Mouse (Mus musculus): ENCODE data around the gene Lfng.

Gene Lfng

GRCm38 (mm10) chr5:140615321-140616109, 8.4 kb downstream of the Lfng start:
- no peak for DNase-seq (ENCODE audit: low read depth, low spot score)

- DNase-seq (ENCODE audit: low read depth, low spot score): no peak
These were observed 9.0 kb downstream of the Lfng start for GRCm38 (mm10) chr5:140616110-140616503.

GRCm38 (mm10) chr5:140616691-140617090, 9.6 kb downstream of the Lfng start:
- no peak for DNase-seq (ENCODE audit: low read depth, low spot score)

- no peak for DNase-seq (ENCODE audit: low read depth, low spot score)
These were observed 10.6 kb downstream of the Lfng start for GRCm38 (mm10) chr5:140617714-140618113.

GRCm38 (mm10) chr5:140619151-140619771, 12.1 kb downstream of the Lfng start:
- DNase-seq (ENCODE audit: low read depth, low spot score): peak; percentile 65

- DNase-seq (ENCODE audit: low read depth, low spot score): no peak
These were observed 13.0 kb downstream of the Lfng start for GRCm38 (mm10) chr5:140619895-140620736.

- DNase-seq (ENCODE audit: low read depth, low spot score): no peak
These were observed 14.0 kb downstream of the Lfng start for GRCm38 (mm10) chr5:140621092-140621491.

- DNase-seq (ENCODE audit: low read depth, low spot score): no peak
These were observed 14.4 kb downstream of the Lfng start for GRCm38 (mm10) chr5:140621517-140621916.

GRCm38 (mm10) chr5:140622978-140623670, 16.0 kb downstream of the Lfng start:
- DNase-seq (ENCODE audit: low read depth, low spot score): no peak

GRCm38 (mm10) chr5:140623791-140624190, 16.7 kb downstream of the Lfng start:
- no peak for DNase-seq (ENCODE audit: low read depth, low spot score)

GRCm38 (mm10) chr5:140624238-140624637, 17.1 kb downstream of the Lfng start:
- no peak for DNase-seq (ENCODE audit: low read depth, low spot score)

GRCm38 (mm10) chr5:140624961-140625360, 17.8 kb downstream of the Lfng start:
- DNase-seq (ENCODE audit: low read depth, low spot score): no peak

- DNase-seq (ENCODE audit: low read depth, low spot score): no peak
These were observed 20.5 kb downstream of the Lfng start for GRCm38 (mm10) chr5:140627580-140627979.

GRCm38 (mm10) chr5:140628995-140629394, 21.9 kb downstream of the Lfng start:
- DNase-seq (ENCODE audit: low read depth, low spot score): no peak

- DNase-seq (ENCODE audit: low read depth, low spot score): no peak
These were observed 26.3 kb downstream of the Lfng start for GRCm38 (mm10) chr5:140633432-140633831.

GRCm38 (mm10) chr5:140634798-140635722, 27.9 kb downstream of the Lfng start:
- no peak for DNase-seq (ENCODE audit: low read depth, low spot score)

- no peak for DNase-seq (ENCODE audit: low read depth, low spot score)
These were observed 29.4 kb downstream of the Lfng start for GRCm38 (mm10) chr5:140636316-140637057.

- DNase-seq (ENCODE audit: low read depth, low spot score): no peak
These were observed 29.9 kb downstream of the Lfng start for GRCm38 (mm10) chr5:140637058-140637410.

GRCm38 (mm10) chr5:140637989-140638388, 30.9 kb downstream of the Lfng start:
- no peak for DNase-seq (ENCODE audit: low read depth, low spot score)

- no peak for DNase-seq (ENCODE audit: low read depth, low spot score)
These were observed 31.4 kb downstream of the Lfng start for GRCm38 (mm10) chr5:140638484-140638883.

Data from retina, postnatal 7 days (tissue).